Mouse (Mus musculus): Measurements from ENCODE around the gene Capn13. TPM values are rescaled to one million over a fixed set of nuclear protein-coding genes. Genes with fewer than 3 reads are reported as not detected.

Gene Capn13
- polyA plus RNA-seq (2014; fragmentation: Nextera tagmentation; extraction: Ambion mirVana): 0.15 and 0.17 TPM in 2 replicates

GRCm38 (mm10) chr17:73400862-73401261 lies at the start of gene Capn13:
Gene Capn13 (minus strand): TSS chr17:73400866.
- WGBS: 74% methylated on average over 2 of the region's 2 CpGs
- ATAC-seq (ENCODE audit: low read depth): no peak
- H3K4me3 ChIP-seq (ENCODE audit: low read depth, low read length): no peak within 1 kb of the TSS

DNA sequence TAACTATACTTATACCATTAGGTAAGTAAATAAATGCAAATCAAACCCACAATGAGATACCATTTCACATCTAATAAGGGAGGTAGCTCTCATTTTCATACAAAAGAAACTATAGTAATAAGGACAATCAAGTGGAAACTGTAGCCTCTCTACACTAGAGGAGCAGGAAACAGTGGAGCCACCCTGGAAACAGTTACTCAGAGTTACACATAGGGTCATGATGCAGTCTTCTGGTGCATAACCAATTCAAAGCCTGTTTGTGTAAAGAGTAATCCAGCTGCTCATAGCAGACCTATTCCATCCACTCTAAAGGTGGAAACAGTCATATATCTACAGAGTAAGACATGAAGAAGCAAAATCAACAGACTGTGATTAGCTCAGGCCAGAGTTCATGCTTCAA lies 48.4 kb upstream of the Capn13 start:
- Histone ChIP-seq H3K9ac (replicated peaks; ENCODE audit: low read depth, low read length) (no peak overlapping the region), H3K27me3 (ENCODE audit: control insufficient read depth, insufficient read depth, low read length) (no peaks in the 10 kb centered on the region), H3K27ac (ENCODE audit: low read depth, low read length) (no peak overlapping the region), H3K9me3 (ENCODE audit: control insufficient read depth, low read length) (no peaks in the 10 kb centered on the region), H3K4me1 (ENCODE audit: control insufficient read depth, insufficient read depth, low read length) (no peaks in the 10 kb centered on the region), H3K4me2 (ENCODE audit: low read depth, low read length) (no peak overlapping the region), H3K36me3 (ENCODE audit: control insufficient read depth, insufficient read depth, low read length) (no peaks in the 10 kb centered on the region), H3K4me3 (ENCODE audit: low read depth, low read length) (no peak overlapping the region)
- no peak for ATAC-seq (ENCODE audit: low read depth)

More at GRCm38 (mm10) chr17:73400862-73401261, at the start of gene Capn13:
- H3K27ac ChIP-seq (ENCODE audit: low read depth, low read length): no peak within 1 kb of the TSS
- H3K9ac ChIP-seq (replicated peaks; ENCODE audit: low read depth, low read length): no peak within 1 kb of the TSS
- H3K4me1 ChIP-seq (ENCODE audit: control insufficient read depth, insufficient read depth, low read length): no peaks in the 10 kb centered on the region
- no peak within 1 kb of the TSS for H3K4me2 ChIP-seq (ENCODE audit: low read depth, low read length)
- no peaks in the 10 kb centered on the region for H3K27me3 ChIP-seq (ENCODE audit: control insufficient read depth, insufficient read depth, low read length)
- no peaks in the 10 kb centered on the region for H3K9me3 ChIP-seq (ENCODE audit: control insufficient read depth, low read length)
- no peaks in the 10 kb centered on the region for H3K36me3 ChIP-seq (ENCODE audit: control insufficient read depth, insufficient read depth, low read length)

DNA sequence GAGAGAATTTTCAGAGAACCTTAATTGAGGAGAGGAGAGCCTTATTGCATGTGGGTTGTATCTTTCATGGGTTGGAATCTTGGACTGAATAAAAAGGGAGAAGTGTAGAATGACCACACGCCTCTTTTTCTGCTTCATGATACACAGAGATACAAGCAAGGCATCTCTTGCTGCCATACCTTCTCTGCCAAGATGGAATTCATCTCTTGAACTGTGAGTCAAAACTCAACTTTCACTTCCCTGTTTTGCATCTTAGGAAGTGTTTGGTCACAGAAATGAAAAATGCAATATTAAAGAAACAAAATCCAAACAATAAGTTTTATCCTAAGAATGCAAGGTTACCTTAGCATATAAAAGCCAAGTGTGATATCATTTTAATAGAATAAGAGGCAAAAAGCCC lies 40.1 kb upstream of the Capn13 start:
- no peak for ATAC-seq (ENCODE audit: low read depth)
- 90% methylated on average over 1 of the region's 1 CpGs for WGBS
- no peaks in the 10 kb centered on the region for H3K36me3 ChIP-seq (ENCODE audit: control insufficient read depth, insufficient read depth, low read length)
- H3K4me1 ChIP-seq (ENCODE audit: control insufficient read depth, insufficient read depth, low read length): no peaks in the 10 kb centered on the region
- H3K27me3 ChIP-seq (ENCODE audit: control insufficient read depth, insufficient read depth, low read length): no peaks in the 10 kb centered on the region
- no peak overlapping the region for H3K9ac ChIP-seq (replicated peaks; ENCODE audit: low read depth, low read length)
- H3K4me2 ChIP-seq (ENCODE audit: low read depth, low read length): no peak overlapping the region
- no peaks in the 10 kb centered on the region for H3K9me3 ChIP-seq (ENCODE audit: control insufficient read depth, low read length)
- no peak overlapping the region for H3K4me3 ChIP-seq (ENCODE audit: low read depth, low read length)
- no peak overlapping the region for H3K27ac ChIP-seq (ENCODE audit: low read depth, low read length)

DNA sequence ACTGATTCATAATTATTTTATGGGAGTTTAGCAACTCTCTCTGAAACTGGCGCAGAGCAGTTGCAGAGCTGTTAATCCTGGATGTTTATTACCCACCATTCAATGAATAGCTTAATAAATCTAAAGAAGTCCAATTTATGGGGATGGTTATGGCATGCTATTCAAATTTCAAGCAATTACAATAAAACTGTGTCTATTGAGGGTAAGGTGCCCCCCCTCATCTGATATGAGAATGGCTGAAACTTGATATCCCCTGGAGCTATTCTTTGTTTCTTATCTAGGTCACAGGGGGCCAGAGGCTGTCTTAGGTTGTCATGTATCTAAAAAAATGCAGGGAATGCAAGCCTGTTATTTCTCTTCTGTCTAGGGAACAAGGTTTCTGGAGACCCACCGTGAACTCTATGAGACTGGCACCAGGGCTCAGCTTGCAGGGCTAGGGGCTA lies 31.9 kb upstream of the Capn13 start:
- no peaks in the 10 kb centered on the region for H3K27me3 ChIP-seq (ENCODE audit: control insufficient read depth, insufficient read depth, low read length)
- ATAC-seq (ENCODE audit: low read depth): peak; percentile 61; the same call in 1 of the 2 replicates
- 13% methylated on average over 2 of the region's 2 CpGs for WGBS
- peaks cover 5% of the 10 kb centered on the region; the same call in 1 of the 2 replicates for H3K4me1 ChIP-seq (ENCODE audit: control insufficient read depth, insufficient read depth, low read length)
- no peaks in the 10 kb centered on the region for H3K9me3 ChIP-seq (ENCODE audit: control insufficient read depth, low read length)
- no peak overlapping the region for H3K27ac ChIP-seq (ENCODE audit: low read depth, low read length)
- no peak overlapping the region for H3K9ac ChIP-seq (replicated peaks; ENCODE audit: low read depth, low read length)
- no peaks in the 10 kb centered on the region for H3K36me3 ChIP-seq (ENCODE audit: control insufficient read depth, insufficient read depth, low read length)
- no peak overlapping the region for H3K4me3 ChIP-seq (ENCODE audit: low read depth, low read length)
- H3K4me2 ChIP-seq (ENCODE audit: low read depth, low read length): no peak overlapping the region

- 59% methylated on average over 1 of the region's 1 CpGs for WGBS
- H3K9ac ChIP-seq (replicated peaks; ENCODE audit: low read depth, low read length): no peak overlapping the region
- H3K9me3 ChIP-seq (ENCODE audit: control insufficient read depth, low read length): no peaks in the 10 kb centered on the region
- no peak overlapping the region for H3K4me2 ChIP-seq (ENCODE audit: low read depth, low read length)
- H3K36me3 ChIP-seq (ENCODE audit: control insufficient read depth, insufficient read depth, low read length): no peaks in the 10 kb centered on the region
- peaks cover 5% of the 10 kb centered on the region; the same call in 1 of the 2 replicates for H3K4me1 ChIP-seq (ENCODE audit: control insufficient read depth, insufficient read depth, low read length)
- peak overlapping the region; percentile 34; the same call in 1 of the 2 replicates for H3K27ac ChIP-seq (ENCODE audit: low read depth, low read length)
- no peak overlapping the region for H3K4me3 ChIP-seq (ENCODE audit: low read depth, low read length)
- H3K27me3 ChIP-seq (ENCODE audit: control insufficient read depth, insufficient read depth, low read length): no peaks in the 10 kb centered on the region
- no peak for ATAC-seq (ENCODE audit: low read depth)
These were observed 31.4 kb upstream of the Capn13 start for GRCm38 (mm10) chr17:73432058-73432457.

DNA sequence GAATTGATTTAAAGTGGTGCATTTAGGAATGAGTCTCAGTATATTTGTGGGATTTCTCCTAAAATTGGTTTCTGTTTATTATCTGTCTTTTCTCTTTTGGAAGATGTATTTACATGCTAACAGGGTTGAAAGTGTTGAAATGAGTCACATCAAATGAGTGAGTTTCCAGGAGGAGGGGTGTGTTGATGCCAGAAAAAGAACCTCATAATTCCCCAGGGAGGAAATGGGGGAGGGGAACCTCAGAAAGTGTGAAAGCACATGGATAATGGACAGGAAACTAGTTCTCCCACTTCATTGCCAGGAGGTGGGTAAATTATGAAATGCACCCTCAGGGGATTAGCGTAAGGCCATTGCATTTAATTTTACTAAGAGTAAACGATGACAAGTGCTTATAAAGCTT lies 16.7 kb upstream of the Capn13 start:
- Histone ChIP-seq H3K27me3 (ENCODE audit: control insufficient read depth, insufficient read depth, low read length) (no peaks in the 10 kb centered on the region), H3K36me3 (ENCODE audit: control insufficient read depth, insufficient read depth, low read length) (no peaks in the 10 kb centered on the region), H3K4me3 (ENCODE audit: low read depth, low read length) (no peak overlapping the region), H3K4me1 (ENCODE audit: control insufficient read depth, insufficient read depth, low read length) (no peaks in the 10 kb centered on the region), H3K27ac (ENCODE audit: low read depth, low read length) (no peak overlapping the region), H3K9me3 (ENCODE audit: control insufficient read depth, low read length) (no peaks in the 10 kb centered on the region), H3K9ac (replicated peaks; ENCODE audit: low read depth, low read length) (no peak overlapping the region), H3K4me2 (ENCODE audit: low read depth, low read length) (no peak overlapping the region)
- ATAC-seq (ENCODE audit: low read depth): no peak
- WGBS: 22% methylated on average over 2 of the region's 2 CpGs

DNA sequence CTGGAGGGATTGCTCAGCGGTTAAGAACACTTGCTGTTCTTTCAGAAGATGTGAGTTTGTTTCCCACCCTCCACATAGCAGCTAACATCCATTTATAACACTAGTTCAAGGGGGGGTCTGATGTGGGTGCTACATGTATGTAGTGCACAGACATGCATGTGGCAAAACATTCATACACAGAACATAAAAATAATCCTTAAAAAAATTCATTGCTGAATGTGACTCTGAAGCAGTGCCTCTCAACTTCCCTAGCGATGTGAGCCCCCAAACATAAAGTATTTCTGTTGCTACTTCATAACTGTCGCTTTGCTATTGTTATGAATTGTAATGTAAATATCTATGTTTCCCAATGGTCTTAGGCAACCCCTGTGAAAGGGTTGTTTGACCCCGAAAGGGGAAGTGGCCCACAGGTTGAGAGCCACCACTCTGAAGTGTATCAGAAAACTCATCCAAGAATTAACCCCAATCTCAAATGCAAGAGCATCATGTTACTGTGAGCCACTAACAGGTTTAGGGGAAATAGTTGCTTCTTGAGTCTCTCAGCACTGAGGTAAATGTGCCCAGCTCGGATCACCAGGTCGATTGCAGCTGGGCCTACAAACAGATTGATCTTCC lies 15.6 kb upstream of the Capn13 start:
- H3K27me3 ChIP-seq (ENCODE audit: control insufficient read depth, insufficient read depth, low read length): no peaks in the 10 kb centered on the region
- no peak overlapping the region for H3K9ac ChIP-seq (replicated peaks; ENCODE audit: low read depth, low read length)
- H3K4me3 ChIP-seq (ENCODE audit: low read depth, low read length): no peak overlapping the region
- no peak for ATAC-seq (ENCODE audit: low read depth)
- H3K4me1 ChIP-seq (ENCODE audit: control insufficient read depth, insufficient read depth, low read length): no peaks in the 10 kb centered on the region
- no peak overlapping the region for H3K27ac ChIP-seq (ENCODE audit: low read depth, low read length)
- no peaks in the 10 kb centered on the region for H3K9me3 ChIP-seq (ENCODE audit: control insufficient read depth, low read length)
- no peaks in the 10 kb centered on the region for H3K36me3 ChIP-seq (ENCODE audit: control insufficient read depth, insufficient read depth, low read length)
- WGBS: 66% methylated on average over 6 of the region's 6 CpGs
- H3K4me2 ChIP-seq (ENCODE audit: low read depth, low read length): no peak overlapping the region

- Histone ChIP-seq H3K4me2 (ENCODE audit: low read depth, low read length) (no peak overlapping the region), H3K36me3 (ENCODE audit: control insufficient read depth, insufficient read depth, low read length) (no peaks in the 10 kb centered on the region), H3K9me3 (ENCODE audit: control insufficient read depth, low read length) (no peaks in the 10 kb centered on the region), H3K9ac (replicated peaks; ENCODE audit: low read depth, low read length) (no peak overlapping the region), H3K27ac (ENCODE audit: low read depth, low read length) (no peak overlapping the region), H3K27me3 (ENCODE audit: control insufficient read depth, insufficient read depth, low read length) (no peaks in the 10 kb centered on the region), H3K4me1 (ENCODE audit: control insufficient read depth, insufficient read depth, low read length) (no peaks in the 10 kb centered on the region), H3K4me3 (ENCODE audit: low read depth, low read length) (no peak overlapping the region)
- WGBS: 33% methylated on average over 4 of the region's 4 CpGs
- no peak for ATAC-seq (ENCODE audit: low read depth)
These were observed 11.2 kb upstream of the Capn13 start for GRCm38 (mm10) chr17:73411817-73412216.

GRCm38 (mm10) chr17:73401272-73401671 lies 606 bp upstream of the Capn13 start:
- Histone ChIP-seq H3K4me2 (ENCODE audit: low read depth, low read length) (no peak overlapping the region), H3K9ac (replicated peaks; ENCODE audit: low read depth, low read length) (no peak overlapping the region), H3K36me3 (ENCODE audit: control insufficient read depth, insufficient read depth, low read length) (no peaks in the 10 kb centered on the region), H3K27me3 (ENCODE audit: control insufficient read depth, insufficient read depth, low read length) (no peaks in the 10 kb centered on the region), H3K4me3 (ENCODE audit: low read depth, low read length) (no peak overlapping the region), H3K9me3 (ENCODE audit: control insufficient read depth, low read length) (no peaks in the 10 kb centered on the region), H3K4me1 (ENCODE audit: control insufficient read depth, insufficient read depth, low read length) (no peaks in the 10 kb centered on the region), H3K27ac (ENCODE audit: low read depth, low read length) (no peak overlapping the region)
- no peak for ATAC-seq (ENCODE audit: low read depth)
- 83% methylated on average over 2 of the region's 2 CpGs for WGBS
